In the genomic region with DNA sequence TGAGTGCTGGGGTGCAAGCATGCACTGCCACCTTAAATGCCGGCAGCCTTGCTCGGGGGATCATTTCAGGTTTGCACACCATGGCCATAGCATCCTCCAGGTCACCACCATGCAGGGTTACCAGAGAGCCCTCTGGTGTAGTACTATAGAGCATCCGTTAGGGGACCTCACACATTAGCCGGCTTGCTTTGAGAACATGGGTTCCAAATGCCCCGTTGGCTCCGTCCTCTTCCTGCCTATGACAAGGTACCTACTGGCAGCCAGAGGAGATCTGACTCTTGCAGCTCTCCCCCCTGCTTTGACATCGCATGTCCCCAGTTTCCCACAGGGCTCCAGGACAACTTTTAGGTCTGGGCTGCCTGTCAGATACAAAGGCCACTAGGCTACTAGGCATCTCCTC, we compare ENCODE assay signal across 18 mouse cellular contexts. TPM values are rescaled to one million over a fixed set of nuclear protein-coding genes. Genes with fewer than 3 reads are reported as not detected.
DNase-seq lines count a peak whose midpoint lies in the region; ATAC-seq lines count a peak whose summit lies in the region.
"Had no signal": no experiment of that assay in that cellular context is flagged by ENCODE, and none has a peak within 500 bp of the region (broad histone marks: within the 10 kb centered on the region; RNA-seq: fewer than 3 reads in every experiment).

No protein-coding gene starts in this region.

- WGBS in heart, embryonic 12.5 days = 76% methylated on average over 7 of the region's 7 CpGs
- WGBS in kidney, embryonic 15.5 days = 91% methylated on average over 7 of the region's 7 CpGs
- 91% methylated on average over 7 of the region's 7 CpGs for WGBS in lung, embryonic 16.5 days

- no peak overlapping the region for H3K4me3 ChIP-seq in heart, embryonic 12.5 days
- no peak overlapping the region for H3K4me3 ChIP-seq in kidney, embryonic 15.5 days (replicated peaks)
- H3K4me3 ChIP-seq in lung, embryonic 16.5 days (ENCODE audit: low read length) = no peak overlapping the region
- H3K4me3 ChIP-seq: embryonic facial prominence, embryonic 12.5 days; hindbrain, embryonic 12.5 days; limb, embryonic 12.5 days had no signal

- no peaks in the 10 kb centered on the region for H3K27me3 ChIP-seq in heart, embryonic 12.5 days (replicated peaks)
- H3K27me3 ChIP-seq in kidney, embryonic 15.5 days = no peaks in the 10 kb centered on the region
- H3K27me3 ChIP-seq in lung, embryonic 16.5 days (ENCODE audit: control insufficient read depth, insufficient read depth, low read depth, low read length) = no peaks in the 10 kb centered on the region
- H3K27me3 ChIP-seq: embryonic facial prominence, embryonic 12.5 days; hindbrain, embryonic 12.5 days; limb, embryonic 12.5 days had no signal

- H3K9me3 ChIP-seq in heart, embryonic 12.5 days (replicated peaks) = no peaks in the 10 kb centered on the region
- no peaks in the 10 kb centered on the region for H3K9me3 ChIP-seq in kidney, embryonic 15.5 days (replicated peaks)
- H3K9me3 ChIP-seq in lung, embryonic 16.5 days (ENCODE audit: control insufficient read depth, low read length) = no peaks in the 10 kb centered on the region
- H3K9me3 ChIP-seq: embryonic facial prominence, embryonic 12.5 days; hindbrain, embryonic 12.5 days; limb, embryonic 12.5 days had no signal

- no peak for ATAC-seq in heart, embryonic 12.5 days (ENCODE audit: insufficient number of reproducible peaks, low FRiP score)
- ATAC-seq in kidney, embryonic 15.5 days (replicated peaks; ENCODE audit: low FRiP score) = no peak
- no peak for ATAC-seq in lung, embryonic 16.5 days (ENCODE audit: low read depth)
- ATAC-seq: intestine, postnatal 0 days had no signal

- peaks cover 88% of the 10 kb centered on the region for H3K4me1 ChIP-seq in heart, embryonic 12.5 days (replicated peaks)
- H3K4me1 ChIP-seq in kidney, embryonic 15.5 days = peaks cover 38% of the 10 kb centered on the region
- peaks cover 31% of the 10 kb centered on the region for H3K4me1 ChIP-seq in lung, embryonic 16.5 days (replicated peaks; ENCODE audit: control insufficient read depth, insufficient read depth, low read length)

- DNase-seq in cerebellum, adult 9-10 months = peak; percentile 54
- DNase-seq in cerebellum, adult 8-10 months = no peak
- no peak for DNase-seq in heart, adult 18-20 months
- no peak for DNase-seq in kidney, postnatal 14 days
- DNase-seq in lung, postnatal 36 days = no peak
- DNase-seq: adrenal gland, postnatal 10 days; cerebellum, postnatal 25 days; liver, postnatal 0 days had no signal

- H3K4me2 ChIP-seq in heart, embryonic 12.5 days = no peak overlapping the region
- no peak overlapping the region for H3K4me2 ChIP-seq in kidney, embryonic 15.5 days
- no peak overlapping the region for H3K4me2 ChIP-seq in lung, embryonic 16.5 days (ENCODE audit: low read depth, low read length)
- H3K4me2 ChIP-seq: embryonic facial prominence, embryonic 12.5 days; hindbrain, embryonic 12.5 days; limb, embryonic 12.5 days; liver, embryonic 11.5 days; midbrain, embryonic 11.5 days had no signal

- no peak overlapping the region for H3K9ac ChIP-seq in heart, embryonic 12.5 days
- H3K9ac ChIP-seq in kidney, embryonic 15.5 days = no peak overlapping the region
- no peak overlapping the region for H3K9ac ChIP-seq in lung, embryonic 16.5 days (ENCODE audit: low read length)
- H3K9ac ChIP-seq: embryonic facial prominence, embryonic 12.5 days; hindbrain, embryonic 12.5 days; limb, embryonic 12.5 days; liver, postnatal 0 days had no signal

- peak overlapping the region; percentile 40; the same call in 1 of the 2 replicates for H3K27ac ChIP-seq in heart, embryonic 12.5 days (ENCODE audit: poor library complexity, severe bottlenecking)
- peak overlapping the region; percentile 34; the same call in 1 of the 2 replicates for H3K27ac ChIP-seq in kidney, embryonic 15.5 days
- 0 out of 2 replicates have a peak overlapping the region, but pooled peaks have one; percentile 26 for H3K27ac ChIP-seq in lung, embryonic 16.5 days (ENCODE audit: low read length)
- H3K27ac ChIP-seq: embryonic facial prominence, embryonic 12.5 days; hindbrain, embryonic 12.5 days; kidney, postnatal 0 days; limb, embryonic 12.5 days had no signal

- peaks cover 91% of the 10 kb centered on the region for H3K36me3 ChIP-seq in heart, embryonic 12.5 days
- H3K36me3 ChIP-seq in kidney, embryonic 15.5 days = no peaks in the 10 kb centered on the region
- H3K36me3 ChIP-seq in lung, embryonic 16.5 days (ENCODE audit: control insufficient read depth, insufficient read depth, low read length) = no peaks in the 10 kb centered on the region; the same call in 1 of the 2 replicates
- H3K36me3 ChIP-seq: embryonic facial prominence, embryonic 12.5 days; hindbrain, embryonic 12.5 days; limb, embryonic 12.5 days had no signal

RNA-seq across cellular contexts. Expression of a gene that starts 11.6 kb away (rescaled TPM):
- polyA plus RNA-seq in heart, embryonic 12.5 days (2016; fragmentation: Nextera tagmentation; extraction: Ambion mirVana) = 156 and 163 TPM in 2 replicates
- total RNA-seq in heart, adult 18-20 months (2021) = 10 to 100 TPM; 80.4 to 85.1 TPM
- polyA plus RNA-seq in kidney, embryonic 15.5 days (2015; fragmentation: Nextera tagmentation; extraction: Ambion mirVana) = 7.3 and 7.5 TPM in 2 replicates
- polyA plus RNA-seq in lung, embryonic 16.5 days (2015; fragmentation: Nextera tagmentation; extraction: Ambion mirVana) = 27.3 and 27.6 TPM in 2 replicates
